Mouse (Mus musculus) inflammation-experienced regulatory T-cells, adult 6 months (primary cell): ENCODE results near the gene B3galt1. TPM values are rescaled to one million over a fixed set of nuclear protein-coding genes. Genes with fewer than 3 reads are reported as not detected.

Source experiments
- ATAC-seq: one replicate; pipeline ENCODE4 v1.8.0; 2017
- polyA plus RNA-seq, 3 experiments: library from polyadenylated mRNA; unstranded; fragments of 100-300 nt; shearing (Covaris generic); gene quantifications; one replicate each; pipeline ENCODE4 v1.2.1; 2017

B3galt1 gene
- polyA plus RNA-seq, 3 experiments from 2014 or later = 0.19 to 0.86 TPM; not detected in 1

- ATAC-seq = no peak
These were observed 514.0 kb downstream of the B3galt1 start for GRCm38 (mm10) chr2:68079426-68080360.

- ATAC-seq = no peak
These were observed 515.2 kb downstream of the B3galt1 start for GRCm38 (mm10) chr2:68080872-68081280.

DNA sequence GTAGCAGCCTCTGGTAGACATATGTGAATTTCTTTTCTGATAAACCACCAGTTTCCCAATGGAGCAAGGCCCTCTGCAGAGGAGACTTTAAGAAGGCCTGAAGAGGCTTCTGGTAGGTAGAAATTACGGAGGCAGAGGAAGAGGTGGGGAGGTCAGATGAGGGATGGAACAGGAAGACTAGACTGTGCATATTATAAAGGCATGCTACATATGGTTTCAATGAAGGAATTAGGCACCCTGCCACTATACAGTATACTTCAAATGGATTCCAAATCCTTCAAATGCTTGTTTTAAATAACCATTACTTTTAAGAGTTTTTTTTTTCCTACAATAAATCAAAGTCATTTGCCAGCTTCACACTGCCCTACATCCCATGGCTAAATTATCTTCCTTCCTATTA, 518.8 kb downstream of the B3galt1 start:
- ATAC-seq = no peak

GRCm38 (mm10) chr2:68086101-68086500, 520.4 kb downstream of the B3galt1 start:
- no peak for ATAC-seq

DNA sequence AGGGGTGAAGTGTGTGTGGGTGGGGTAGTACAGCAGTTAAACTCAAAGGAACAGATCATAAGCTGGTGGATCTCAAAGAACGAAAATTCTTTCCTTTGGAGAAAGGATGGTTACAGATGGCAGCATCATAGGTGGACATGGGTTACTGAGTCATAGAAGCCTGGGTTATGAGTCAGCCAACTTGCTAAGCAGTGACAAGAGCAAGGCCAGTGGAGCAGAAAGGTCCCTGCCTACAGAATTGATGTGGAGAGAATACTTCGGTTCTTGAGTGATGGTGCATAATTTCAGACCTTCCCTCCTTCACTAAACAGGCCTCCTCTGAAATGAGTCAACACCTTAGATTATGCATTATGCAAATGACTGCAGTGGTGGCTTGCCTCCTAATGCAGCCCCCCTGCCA, 525.9 kb downstream of the B3galt1 start:
- no peak for ATAC-seq

GRCm38 (mm10) chr2:68104641-68105040, 539.0 kb downstream of the B3galt1 start:
- ATAC-seq = no peak

DNA sequence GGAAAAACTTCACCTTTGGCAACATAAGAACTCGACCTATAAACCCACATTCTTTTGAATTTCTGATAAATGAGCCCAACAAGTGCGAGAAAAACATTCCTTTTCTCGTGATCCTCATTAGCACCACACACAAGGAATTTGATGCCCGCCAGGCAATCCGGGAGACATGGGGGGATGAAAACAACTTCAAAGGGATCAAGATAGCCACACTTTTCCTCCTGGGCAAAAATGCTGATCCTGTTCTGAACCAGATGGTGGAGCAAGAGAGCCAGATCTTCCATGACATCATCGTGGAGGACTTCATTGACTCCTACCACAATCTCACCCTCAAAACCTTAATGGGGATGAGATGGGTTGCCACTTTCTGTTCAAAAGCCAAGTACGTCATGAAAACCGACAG, 552.4 kb downstream of the B3galt1 start:
- peak; percentile 38 for ATAC-seq

DNA sequence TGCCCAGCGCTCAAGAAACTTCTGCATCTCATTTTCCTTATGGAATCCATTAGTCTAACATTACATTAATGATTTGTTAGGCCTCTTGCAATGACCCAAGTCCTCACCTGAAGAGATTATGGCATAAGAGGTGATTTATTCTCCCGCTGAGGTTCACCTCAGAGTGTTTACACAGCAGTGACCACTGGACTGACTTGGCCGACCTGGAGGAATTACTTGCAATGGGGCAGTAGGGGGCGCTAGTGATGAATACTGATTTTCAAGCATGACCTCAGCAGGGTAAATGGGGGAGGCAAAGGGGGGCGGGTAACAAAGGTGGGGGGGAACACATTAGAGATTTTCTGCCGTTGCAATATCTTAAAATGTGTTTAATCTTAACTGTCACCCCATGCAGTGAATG, 559.1 kb downstream of the B3galt1 start:
- no peak for ATAC-seq

GRCm38 (mm10) chr2:68141094-68141493, 575.4 kb downstream of the B3galt1 start:
- no peak for ATAC-seq

GRCm38 (mm10) chr2:68143292-68143691, 577.6 kb downstream of the B3galt1 start:
- ATAC-seq = no peak

DNA sequence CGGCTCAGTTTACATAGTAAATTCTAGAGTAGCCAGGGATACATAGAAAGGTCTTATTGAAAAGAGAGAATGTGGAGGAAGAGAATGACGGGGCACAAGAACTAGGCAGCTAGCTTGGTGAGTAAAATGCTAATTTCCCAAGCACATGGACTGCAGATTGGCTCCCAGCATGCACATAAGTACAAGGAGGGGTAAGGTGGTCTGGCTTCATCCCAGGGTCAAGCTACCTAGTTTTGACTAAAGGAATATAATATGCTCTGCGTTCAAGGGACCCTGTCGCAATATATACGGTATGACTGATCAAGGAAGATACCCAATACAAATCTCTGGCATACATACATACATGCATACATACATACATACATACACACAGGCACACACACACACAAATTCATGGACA, 594.1 kb downstream of the B3galt1 start:
- no peak for ATAC-seq

DNA sequence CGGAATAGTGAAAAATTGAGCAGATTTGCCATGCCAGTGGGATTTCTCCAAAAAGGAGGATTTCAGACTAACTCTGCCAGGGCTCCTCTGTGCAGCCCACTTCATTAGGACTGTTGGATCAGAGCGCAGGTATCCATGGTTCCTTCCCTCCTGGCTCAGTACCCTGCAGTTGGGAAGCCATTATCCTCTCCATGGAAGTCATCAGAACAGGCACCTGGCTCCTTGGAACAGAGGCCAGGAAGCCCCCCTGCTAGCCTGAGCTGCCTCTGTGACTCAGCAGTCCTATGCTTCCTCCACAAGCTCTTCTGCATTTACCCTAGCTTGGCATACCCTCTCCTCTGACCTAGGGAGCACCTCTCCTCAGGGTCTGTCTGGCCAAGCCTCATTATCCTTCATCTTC, 594.9 kb downstream of the B3galt1 start:
- ATAC-seq = no peak

GRCm38 (mm10) chr2:68162012-68162411, 596.3 kb downstream of the B3galt1 start:
- ATAC-seq = peak; percentile 70

DNA sequence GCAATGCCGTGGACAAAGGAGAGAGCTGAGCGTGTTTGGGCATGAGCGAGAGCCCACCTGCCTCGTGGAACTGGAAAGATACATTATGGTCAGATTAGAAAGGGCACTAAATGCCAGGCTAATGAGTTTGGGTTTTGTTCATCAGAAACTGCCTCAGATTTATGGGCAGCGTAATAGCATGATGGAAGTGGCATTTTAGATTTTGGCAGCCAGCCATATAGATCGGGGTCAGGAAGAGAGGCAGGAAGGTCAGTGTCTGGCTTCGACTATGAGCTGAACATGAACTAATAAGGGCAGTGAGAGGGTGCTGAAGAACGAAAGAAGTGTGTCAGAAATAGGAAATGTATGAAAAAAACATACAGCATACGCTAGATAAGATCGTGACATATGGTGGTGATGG, 605.6 kb downstream of the B3galt1 start:
- ATAC-seq = no peak

Other genes starting within 250 kb of the B3galt1 start
- not detected for gene Gm21830, start 152.1 kb upstream of the B3galt1 start, polyA plus RNA-seq
- not detected for gene Gm26727, start 132.7 kb upstream of the B3galt1 start, polyA plus RNA-seq
- gene Xirp2, start 119.9 kb upstream of the B3galt1 start, polyA plus RNA-seq = not detected